Mouse (Mus musculus): ENCODE measurements at regions not wholly inside any gene's neighbourhood (a gene's known extent, or its start where the extent isn't known, plus 50 kb on each side); places are given as distances from the start of the nearest gene placed in this dataset.

DNA sequence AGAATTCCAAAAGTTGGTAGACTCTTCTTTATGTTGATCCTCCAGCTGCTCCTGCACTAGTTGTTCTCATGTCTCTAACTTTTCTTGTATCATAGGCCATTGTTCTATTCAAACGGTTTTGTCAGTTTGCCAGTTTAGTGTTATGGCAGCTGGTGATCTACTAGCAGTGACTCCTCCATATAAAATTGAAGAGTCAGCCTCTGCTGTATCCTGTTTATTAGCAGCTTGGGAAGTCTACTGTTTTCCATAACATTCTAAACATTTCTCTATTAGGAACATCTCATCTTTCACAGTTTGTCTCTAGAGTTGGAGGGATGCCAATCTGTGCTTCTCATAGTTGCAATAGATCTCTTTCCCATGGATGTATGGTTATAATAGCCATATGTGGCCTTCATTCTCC lies 58.6 kb downstream of the Drd1 start:
- Histone ChIP-seq H3K4me2 (ENCODE audit: low read depth, severe bottlenecking) (no peak overlapping the region), H3K9me3 (ENCODE audit: control insufficient read depth, low read length) (no peaks in the 10 kb centered on the region), H3K36me3 (ENCODE audit: control insufficient read depth, insufficient read depth, low read length) (no peaks in the 10 kb centered on the region), H3K4me3 (ENCODE audit: low read depth, low read length) (no peak overlapping the region), H3K27ac (replicated peaks; ENCODE audit: low read depth, low read length) (no peak overlapping the region), H3K4me1 (ENCODE audit: control insufficient read depth, insufficient read depth, low read length) (no peaks in the 10 kb centered on the region), H3K9ac (ENCODE audit: low read length) (no peak overlapping the region), H3K27me3 (ENCODE audit: control insufficient read depth, insufficient read depth, low read length) (peaks cover 14% of the 10 kb centered on the region; the same call in 1 of the 2 replicates)
- WGBS: 79% methylated on average over 1 of the region's 1 CpGs
- DNase-seq (ENCODE audit: low spot score): no peak
- no peak for ATAC-seq (ENCODE audit: insufficient number of reproducible peaks, low FRiP score, low TSS enrichment, low read depth)

DNA sequence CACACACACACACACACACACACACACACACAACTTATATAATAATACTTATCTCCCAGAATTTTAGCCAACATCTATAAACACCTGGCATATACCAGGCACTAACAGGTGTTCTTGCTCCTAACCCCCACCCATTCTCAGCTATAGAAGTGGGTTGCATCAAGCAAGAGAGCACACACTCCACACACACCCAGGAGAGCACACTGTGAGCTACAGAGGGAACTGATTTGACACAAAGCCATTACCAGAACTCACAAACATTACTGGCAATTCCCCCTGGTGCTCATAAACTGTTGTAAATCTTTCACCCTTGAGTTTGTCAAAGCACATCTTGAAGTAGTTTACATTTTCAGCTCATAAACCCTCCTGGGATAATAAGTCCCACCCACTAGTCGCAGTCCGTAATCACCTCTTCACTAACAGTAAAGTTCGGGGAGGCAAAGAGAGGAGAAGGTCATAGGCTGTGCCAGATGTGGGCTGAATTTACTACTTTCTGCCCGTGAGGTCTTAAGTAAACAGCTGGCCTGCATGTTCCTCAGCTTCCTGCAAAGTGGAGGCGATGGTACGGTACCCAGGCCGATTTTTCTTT lies 62.5 kb downstream of the Drd1 start:
- Histone ChIP-seq H3K4me3 (ENCODE audit: low read depth, low read length) (no peak overlapping the region), H3K27me3 (ENCODE audit: control insufficient read depth, insufficient read depth, low read length) (peaks cover 34% of the 10 kb centered on the region), H3K9ac (ENCODE audit: low read length) (no peak overlapping the region), H3K4me1 (ENCODE audit: control insufficient read depth, insufficient read depth, low read length) (no peaks in the 10 kb centered on the region), H3K36me3 (ENCODE audit: control insufficient read depth, insufficient read depth, low read length) (no peaks in the 10 kb centered on the region), H3K4me2 (ENCODE audit: low read depth, severe bottlenecking) (no peak overlapping the region), H3K27ac (replicated peaks; ENCODE audit: low read depth, low read length) (no peak overlapping the region), H3K9me3 (ENCODE audit: control insufficient read depth, low read length) (no peaks in the 10 kb centered on the region)
- 6% methylated on average over 7 of the region's 7 CpGs for WGBS
- DNase-seq (ENCODE audit: low spot score) (peak; percentile 69), ATAC-seq (ENCODE audit: insufficient number of reproducible peaks, low FRiP score, low TSS enrichment, low read depth) (peak; percentile 86)

DNA sequence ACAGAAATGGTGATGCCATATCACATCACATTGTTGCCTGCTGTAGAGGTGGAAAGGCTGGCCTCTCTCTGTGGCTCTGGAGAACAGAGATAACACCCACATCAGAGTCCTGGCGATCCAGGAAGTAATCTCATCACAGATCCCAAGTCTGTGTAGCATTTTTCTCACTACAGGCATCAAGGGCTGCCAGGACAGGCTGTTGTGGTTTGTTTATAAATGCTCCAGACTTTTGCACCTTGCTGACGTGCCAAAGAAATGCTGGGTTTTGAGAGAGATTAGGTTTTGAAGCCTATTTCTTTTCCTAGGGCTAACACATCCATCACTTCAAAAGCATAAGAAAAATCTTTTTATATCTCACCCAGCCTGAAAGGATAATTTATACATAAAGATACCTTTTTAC lies 76.3 kb downstream of the Drd1 start:
- WGBS: 30% methylated on average over 2 of the region's 2 CpGs
- DNase-seq (ENCODE audit: low spot score): no peak
- ATAC-seq (ENCODE audit: insufficient number of reproducible peaks, low FRiP score, low TSS enrichment, low read depth): no peak
- no peak overlapping the region for H3K27ac ChIP-seq (replicated peaks; ENCODE audit: low read depth, low read length)
- no peaks in the 10 kb centered on the region for H3K4me1 ChIP-seq (ENCODE audit: control insufficient read depth, insufficient read depth, low read length)
- no peak overlapping the region for H3K4me3 ChIP-seq (ENCODE audit: low read depth, low read length)
- H3K27me3 ChIP-seq (ENCODE audit: control insufficient read depth, insufficient read depth, low read length): peaks cover 2% of the 10 kb centered on the region; the same call in 1 of the 2 replicates
- no peak overlapping the region for H3K4me2 ChIP-seq (ENCODE audit: low read depth, severe bottlenecking)
- H3K36me3 ChIP-seq (ENCODE audit: control insufficient read depth, insufficient read depth, low read length): no peaks in the 10 kb centered on the region
- H3K9ac ChIP-seq (ENCODE audit: low read length): no peak overlapping the region
- H3K9me3 ChIP-seq (ENCODE audit: control insufficient read depth, low read length): no peaks in the 10 kb centered on the region

DNA sequence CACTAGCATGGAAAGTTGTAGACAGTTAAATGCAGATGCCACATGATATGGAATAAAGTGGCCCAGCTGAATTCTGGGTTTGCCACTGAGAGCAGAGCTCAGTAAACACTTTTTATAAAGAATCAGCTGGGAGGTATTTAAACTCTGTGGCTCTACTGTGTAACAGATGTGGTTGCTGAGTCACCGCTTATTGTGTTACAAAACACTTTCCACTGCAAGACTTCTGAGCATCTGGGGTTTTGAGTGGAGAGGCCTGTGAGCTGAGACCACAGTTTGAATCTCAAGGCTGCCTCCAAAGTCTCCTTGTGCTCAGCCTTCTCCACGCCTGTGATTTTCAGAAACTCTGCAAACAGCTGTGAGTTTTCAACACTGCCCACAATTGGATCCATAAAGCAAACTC lies 86.1 kb downstream of the Drd1 start:
- Histone ChIP-seq H3K27me3 (ENCODE audit: control insufficient read depth, insufficient read depth, low read length) (no peaks in the 10 kb centered on the region), H3K4me3 (ENCODE audit: low read depth, low read length) (no peak overlapping the region), H3K4me1 (ENCODE audit: control insufficient read depth, insufficient read depth, low read length) (no peaks in the 10 kb centered on the region), H3K27ac (replicated peaks; ENCODE audit: low read depth, low read length) (no peak overlapping the region), H3K36me3 (ENCODE audit: control insufficient read depth, insufficient read depth, low read length) (no peaks in the 10 kb centered on the region), H3K9ac (ENCODE audit: low read length) (no peak overlapping the region), H3K4me2 (ENCODE audit: low read depth, severe bottlenecking) (no peak overlapping the region), H3K9me3 (ENCODE audit: control insufficient read depth, low read length) (no peaks in the 10 kb centered on the region; the same call in 1 of the 2 replicates)
- ATAC-seq (ENCODE audit: insufficient number of reproducible peaks, low FRiP score, low TSS enrichment, low read depth): no peak
- no peak for DNase-seq (ENCODE audit: low spot score)
- 86% methylated on average over 2 of the region's 2 CpGs for WGBS

DNA sequence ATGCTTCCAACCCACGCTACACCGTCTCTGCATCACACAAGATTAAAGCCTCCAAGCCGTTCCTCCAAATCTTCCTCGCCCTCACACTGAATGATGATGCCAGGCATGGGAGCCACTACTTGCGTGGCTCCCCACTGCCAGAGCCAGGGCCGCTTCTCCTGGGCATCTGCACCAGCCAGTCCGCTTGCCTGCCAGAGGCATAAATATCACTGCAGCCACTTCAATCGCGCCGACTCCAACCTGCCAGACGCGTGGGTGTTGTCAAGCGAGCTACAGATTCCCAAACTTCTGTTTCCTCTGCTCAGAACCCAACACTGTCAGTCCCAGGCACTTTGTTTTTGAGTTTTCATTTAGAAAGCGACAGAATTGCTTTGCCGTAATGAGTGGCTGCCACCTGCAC lies 99.3 kb downstream of the Drd1 start:
- H3K27ac ChIP-seq (replicated peaks; ENCODE audit: low read depth, low read length): no peak overlapping the region
- DNase-seq (ENCODE audit: low spot score) (no peak), ATAC-seq (ENCODE audit: insufficient number of reproducible peaks, low FRiP score, low TSS enrichment, low read depth) (no peak)
- H3K27me3 ChIP-seq (ENCODE audit: control insufficient read depth, insufficient read depth, low read length): no peaks in the 10 kb centered on the region
- no peak overlapping the region for H3K4me2 ChIP-seq (ENCODE audit: low read depth, severe bottlenecking)
- H3K4me1 ChIP-seq (ENCODE audit: control insufficient read depth, insufficient read depth, low read length): no peaks in the 10 kb centered on the region
- 88% methylated on average over 15 of the region's 15 CpGs for WGBS
- no peaks in the 10 kb centered on the region for H3K9me3 ChIP-seq (ENCODE audit: control insufficient read depth, low read length)
- H3K4me3 ChIP-seq (ENCODE audit: low read depth, low read length): no peak overlapping the region
- no peaks in the 10 kb centered on the region for H3K36me3 ChIP-seq (ENCODE audit: control insufficient read depth, insufficient read depth, low read length)
- no peak overlapping the region for H3K9ac ChIP-seq (ENCODE audit: low read length)

DNA sequence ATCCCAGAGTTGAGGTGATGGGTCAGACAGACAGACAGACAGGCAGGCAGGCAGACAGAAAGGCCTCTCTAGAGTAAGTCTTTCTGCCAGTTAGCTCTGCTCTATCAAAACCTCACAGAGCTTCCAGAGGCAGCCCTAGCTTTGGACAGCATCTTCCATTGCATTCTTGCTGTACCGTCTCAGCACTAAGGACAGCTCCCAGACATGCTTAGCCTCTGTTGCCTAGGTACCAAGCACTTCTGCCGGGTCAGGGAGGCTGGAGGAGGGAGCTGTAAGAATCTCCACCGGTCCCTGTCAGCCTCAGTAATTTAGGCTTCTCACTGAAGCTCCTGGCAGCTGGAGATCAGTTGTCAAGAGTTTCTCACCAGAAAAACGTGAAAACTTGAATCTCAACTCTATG lies 107.4 kb downstream of the Drd1 start:
- Histone ChIP-seq H3K27ac (replicated peaks; ENCODE audit: low read depth, low read length) (no peak overlapping the region), H3K9me3 (ENCODE audit: control insufficient read depth, low read length) (no peaks in the 10 kb centered on the region), H3K4me2 (ENCODE audit: low read depth, severe bottlenecking) (no peak overlapping the region), H3K4me3 (ENCODE audit: low read depth, low read length) (no peak overlapping the region), H3K36me3 (ENCODE audit: control insufficient read depth, insufficient read depth, low read length) (no peaks in the 10 kb centered on the region), H3K9ac (ENCODE audit: low read length) (no peak overlapping the region), H3K4me1 (ENCODE audit: control insufficient read depth, insufficient read depth, low read length) (no peaks in the 10 kb centered on the region), H3K27me3 (ENCODE audit: control insufficient read depth, insufficient read depth, low read length) (no peaks in the 10 kb centered on the region)
- WGBS: under 1% methylated on average over 4 of the region's 4 CpGs
- peak; percentile 78 for DNase-seq (ENCODE audit: low spot score)
- ATAC-seq (ENCODE audit: insufficient number of reproducible peaks, low FRiP score, low TSS enrichment, low read depth): no peak

DNA sequence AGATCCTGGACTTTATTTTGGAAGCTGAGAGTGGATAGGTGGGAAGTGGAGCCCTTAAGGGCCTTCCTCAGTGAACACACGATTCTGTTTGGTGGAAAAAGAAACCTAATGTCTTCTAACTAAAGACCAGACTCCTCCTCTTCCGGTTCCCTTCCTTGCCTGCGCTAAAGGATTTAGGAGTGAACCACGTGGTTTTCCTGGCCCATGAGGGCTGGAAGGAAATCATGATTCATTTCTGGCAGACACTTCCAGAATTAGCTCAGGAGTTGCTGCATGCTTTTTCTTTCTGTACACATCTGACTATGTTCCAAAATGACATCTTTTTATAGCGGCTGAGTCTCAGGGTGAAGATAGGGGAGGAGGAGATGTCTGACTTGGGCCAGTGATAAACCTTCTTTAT lies 109.8 kb downstream of the Drd1 start:
- ATAC-seq (ENCODE audit: insufficient number of reproducible peaks, low FRiP score, low TSS enrichment, low read depth): no peak
- Histone ChIP-seq H3K4me1 (ENCODE audit: control insufficient read depth, insufficient read depth, low read length) (no peaks in the 10 kb centered on the region), H3K4me2 (ENCODE audit: low read depth, severe bottlenecking) (no peak overlapping the region), H3K27ac (replicated peaks; ENCODE audit: low read depth, low read length) (no peak overlapping the region), H3K4me3 (ENCODE audit: low read depth, low read length) (no peak overlapping the region), H3K9me3 (ENCODE audit: control insufficient read depth, low read length) (no peaks in the 10 kb centered on the region), H3K36me3 (ENCODE audit: control insufficient read depth, insufficient read depth, low read length) (no peaks in the 10 kb centered on the region), H3K9ac (ENCODE audit: low read length) (no peak overlapping the region), H3K27me3 (ENCODE audit: control insufficient read depth, insufficient read depth, low read length) (no peaks in the 10 kb centered on the region)
- DNase-seq (ENCODE audit: low spot score): no peak
- WGBS: 74% methylated on average over 5 of the region's 5 CpGs

DNA sequence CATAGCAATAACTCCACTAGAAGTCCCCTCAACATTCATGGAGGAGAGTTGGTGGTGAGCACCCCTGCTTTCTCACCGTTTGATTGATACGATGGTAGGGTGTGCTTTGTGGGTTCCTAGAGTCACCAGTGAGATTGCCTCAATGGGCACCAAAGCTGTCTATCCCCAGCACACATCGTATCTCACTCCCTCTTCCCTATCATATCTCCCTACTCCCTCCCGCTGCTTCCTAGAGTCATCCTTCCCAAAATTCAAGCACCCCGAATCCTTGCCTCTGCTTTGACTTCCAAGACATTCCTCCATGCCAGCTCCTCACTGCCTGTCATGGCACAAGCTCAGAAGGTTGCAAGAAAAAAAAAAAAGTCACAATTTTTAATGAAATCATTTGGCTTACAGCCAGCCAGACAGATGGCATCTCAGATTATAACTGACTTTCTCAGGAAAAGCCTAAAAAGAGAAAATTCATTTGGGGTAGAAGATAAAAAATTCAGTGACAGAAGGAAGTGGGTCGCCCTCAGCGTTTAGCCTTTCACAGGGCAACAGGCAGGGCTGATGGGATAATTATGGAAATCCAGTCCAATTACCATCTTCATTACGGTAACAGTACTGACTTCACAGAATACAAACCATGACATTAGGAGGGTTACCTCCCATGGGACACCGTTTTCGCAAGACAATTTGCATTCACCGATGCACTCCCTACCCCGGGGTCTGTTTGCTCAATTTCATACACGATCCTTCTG lies 114.3 kb downstream of the Drd1 start:
- no peak overlapping the region for H3K4me2 ChIP-seq (ENCODE audit: low read depth, severe bottlenecking)
- H3K4me1 ChIP-seq (ENCODE audit: control insufficient read depth, insufficient read depth, low read length): no peaks in the 10 kb centered on the region
- no peak for DNase-seq (ENCODE audit: low spot score)
- no peak for ATAC-seq (ENCODE audit: insufficient number of reproducible peaks, low FRiP score, low TSS enrichment, low read depth)
- no peak overlapping the region for H3K9ac ChIP-seq (ENCODE audit: low read length)
- H3K36me3 ChIP-seq (ENCODE audit: control insufficient read depth, insufficient read depth, low read length): no peaks in the 10 kb centered on the region
- no peaks in the 10 kb centered on the region for H3K27me3 ChIP-seq (ENCODE audit: control insufficient read depth, insufficient read depth, low read length)
- no peak overlapping the region for H3K4me3 ChIP-seq (ENCODE audit: low read depth, low read length)
- H3K9me3 ChIP-seq (ENCODE audit: control insufficient read depth, low read length): no peaks in the 10 kb centered on the region
- H3K27ac ChIP-seq (replicated peaks; ENCODE audit: low read depth, low read length): no peak overlapping the region
- WGBS: 90% methylated on average over 13 of the region's 13 CpGs
